Mouse (Mus musculus) hindbrain, embryonic 14.5 days (tissue): ENCODE data around the gene Pygm. TPM values are rescaled to one million over a fixed set of nuclear protein-coding genes. Genes with fewer than 3 reads are reported as not detected.

Source experiments
- ATAC-seq: fragments of 200-750 bp; cut with Nextera tagmentation; 2 replicates; pipeline ENCODE4 v1.8.0; 2017; ENCODE audit warnings: moderate number of reproducible peaks, mild to moderate bottlenecking, moderate TSS enrichment, moderate library complexity; ENCODE audit not compliant: low FRiP score
- DNase-seq: peaks from one replicate; pipeline ENCODE4 v3.0.0-alpha.2; 2015; ENCODE audit warnings: low spot score
- H3K27ac ChIP-seq: fragments of 300-500 bp; sonication (generic); 2 replicates; pipeline ENCODE4 v1.5.1; 2014; ENCODE audit warnings: mild to moderate bottlenecking, moderate library complexity
- H3K27me3 ChIP-seq: fragments of 300-500 bp; sonication (generic); 2 replicates; pipeline ENCODE4 v1.6.1; 2014; ENCODE audit warnings: mild to moderate bottlenecking, low read length, mixed read lengths; ENCODE audit not compliant: control insufficient read depth, insufficient read depth
- H3K36me3 ChIP-seq: fragments of 300-500 bp; sonication (generic); replicated peaks from 2 replicates; pipeline ENCODE4 v1.6.1; 2014; ENCODE audit not compliant: control insufficient read depth, insufficient read depth
- H3K4me1 ChIP-seq: fragments of 300-500 bp; sonication (generic); replicated peaks from 2 replicates; pipeline ENCODE4 v1.6.1; 2014; ENCODE audit warnings: antibody characterized with exemption, low read length, mixed read lengths; ENCODE audit not compliant: control insufficient read depth, insufficient read depth
- H3K4me2 ChIP-seq: fragments of 300-500 bp; sonication (generic); replicated peaks from 2 replicates; pipeline ENCODE4 v1.6.1; 2014; ENCODE audit warnings: mild to moderate bottlenecking, moderate library complexity
- H3K4me3 ChIP-seq: fragments of 300-500 bp; sonication (generic); replicated peaks from 2 replicates; pipeline ENCODE4 v1.5.1; 2014; ENCODE audit warnings: mild to moderate bottlenecking, low read length
- H3K9ac ChIP-seq: fragments of 300-500 bp; sonication (generic); 2 replicates; pipeline ENCODE4 v1.6.1; 2014
- H3K9me3 ChIP-seq: fragments of 300-500 bp; sonication (generic); 2 replicates; pipeline ENCODE4 v1.6.1; 2016; ENCODE audit warnings: low read length; ENCODE audit not compliant: control insufficient read depth
- WGBS: fragments of 180-500 bp; shearing (Covaris S2); extraction: QIAGEN DNeasy Blood & Tissue Kit; methylation state at CpG from one replicate; pipeline ENCODE4 v1.1.7; 2014; 5-methylcytosine and 5-hydroxymethylcytosine counted together
- polyA plus RNA-seq: library from polyadenylated mRNA; unstranded; fragments of >200 nt; fragmentation: Nextera tagmentation; extraction: Ambion mirVana; gene quantifications from 2 replicates; pipeline ENCODE4 v1.2.1, GENCODE M21; 2014

Gene Pygm
- polyA plus RNA-seq, 1 experiment from 2014 or later, result 6.8 TPM

DNA sequence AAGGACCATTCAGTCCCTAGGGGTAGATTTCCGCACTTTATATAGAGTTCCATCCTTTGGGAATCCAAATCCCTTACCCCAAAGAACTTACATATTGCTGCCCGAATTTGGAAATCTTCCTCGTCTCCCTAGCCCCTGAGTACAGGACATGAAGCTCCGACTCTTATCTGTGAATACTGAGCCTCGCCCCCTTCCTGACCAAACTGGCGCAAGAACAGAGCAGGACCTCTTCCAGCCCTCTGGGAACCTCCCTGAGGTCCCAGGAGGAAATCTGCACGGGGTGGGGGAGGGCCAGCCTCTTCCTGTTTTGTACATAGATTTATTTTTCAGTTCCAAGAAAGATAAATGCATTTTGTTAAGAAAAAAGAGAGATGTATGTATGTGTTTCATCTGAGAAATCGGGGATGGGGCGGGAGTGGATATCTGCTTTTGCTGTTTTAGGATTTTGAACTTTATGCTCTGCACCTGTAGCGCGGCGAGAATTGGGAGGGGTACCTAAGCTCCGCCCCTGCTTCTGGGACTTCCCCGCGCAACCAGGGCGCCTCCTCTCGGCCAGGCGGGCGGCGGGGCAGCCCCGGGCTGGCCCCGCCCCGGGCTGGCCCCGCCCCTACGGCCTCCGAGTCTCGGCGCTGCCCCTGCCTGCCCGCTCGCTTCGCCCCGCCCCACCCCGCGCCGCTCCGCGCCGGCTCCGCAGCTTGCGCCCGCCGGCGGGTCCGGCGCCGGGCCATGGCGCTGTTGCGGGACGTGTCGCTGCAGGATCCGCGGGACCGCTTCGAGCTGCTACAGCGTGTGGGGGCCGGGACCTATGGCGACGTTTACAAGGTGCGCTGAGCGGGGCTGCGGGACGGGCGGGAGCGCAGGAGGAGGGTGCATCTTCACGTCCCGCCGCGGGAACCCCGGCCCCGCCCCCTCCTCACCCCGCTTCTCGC is 43.4 kb upstream of the Pygm start, which contains the start of gene Map4k2:
TSS of gene Map4k2 (plus strand) at position 612 of the 929 bp plus-strand sequence.
- WGBS, result 19% methylated on average over 26 of the region's 72 CpGs
- DNase-seq (peak; percentile 69), ATAC-seq (peak; percentile 69)
- peak within 1 kb of the TSS; percentile 62 for H3K9ac ChIP-seq
- H3K36me3 ChIP-seq, result peaks cover 72% of the 10 kb centered on the region
- peak within 1 kb of the TSS; percentile 55 for H3K4me3 ChIP-seq
- H3K27me3 ChIP-seq, result no peaks in the 10 kb centered on the region
- no peaks in the 10 kb centered on the region for H3K9me3 ChIP-seq
- H3K27ac ChIP-seq, result no peak within 1 kb of the TSS
- H3K4me2 ChIP-seq, result peak within 1 kb of the TSS; percentile 83
- H3K4me1 ChIP-seq, result peaks cover 23% of the 10 kb centered on the region

DNA sequence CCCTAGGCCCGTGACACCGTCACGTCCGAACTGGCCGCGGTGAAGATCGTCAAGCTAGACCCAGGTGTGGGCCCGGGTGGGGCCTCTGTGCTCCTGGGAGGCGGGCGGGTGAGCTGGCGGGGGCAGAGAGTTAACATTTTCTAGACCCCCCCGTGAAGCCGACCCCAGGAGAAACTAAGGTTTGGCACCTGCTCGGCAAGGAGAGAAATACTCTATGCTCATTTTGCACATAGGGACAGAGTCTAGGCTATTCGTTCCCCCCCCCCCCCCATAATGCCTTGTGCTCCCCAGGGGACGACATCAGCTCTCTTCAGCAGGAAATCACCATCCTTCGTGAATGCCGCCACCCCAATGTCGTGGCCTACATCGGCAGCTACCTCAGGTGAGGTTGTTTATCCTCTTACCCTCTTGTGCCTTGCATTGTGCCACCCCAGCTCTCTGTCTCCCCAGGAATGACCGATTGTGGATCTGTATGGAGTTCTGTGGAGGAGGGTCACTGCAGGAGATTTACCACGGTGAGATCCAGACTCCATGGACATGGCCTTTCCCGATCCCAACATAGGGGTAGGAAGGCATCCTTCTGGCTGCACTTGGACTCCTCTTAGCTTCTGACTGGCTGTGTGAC is 42.6 kb upstream of the Pygm start:
- Histone ChIP-seq H3K36me3 (peaks cover 80% of the 10 kb centered on the region), H3K9me3 (no peaks in the 10 kb centered on the region), H3K27me3 (no peaks in the 10 kb centered on the region), H3K4me3 (peak overlapping the region; percentile 55), H3K4me1 (peaks cover 15% of the 10 kb centered on the region), H3K4me2 (peak overlapping the region; percentile 83), H3K27ac (no peak overlapping the region), H3K9ac (peak overlapping the region; percentile 62)
- WGBS, result 12% methylated on average over 23 of the region's 23 CpGs
- no peak for DNase-seq
- ATAC-seq, result no peak

DNA sequence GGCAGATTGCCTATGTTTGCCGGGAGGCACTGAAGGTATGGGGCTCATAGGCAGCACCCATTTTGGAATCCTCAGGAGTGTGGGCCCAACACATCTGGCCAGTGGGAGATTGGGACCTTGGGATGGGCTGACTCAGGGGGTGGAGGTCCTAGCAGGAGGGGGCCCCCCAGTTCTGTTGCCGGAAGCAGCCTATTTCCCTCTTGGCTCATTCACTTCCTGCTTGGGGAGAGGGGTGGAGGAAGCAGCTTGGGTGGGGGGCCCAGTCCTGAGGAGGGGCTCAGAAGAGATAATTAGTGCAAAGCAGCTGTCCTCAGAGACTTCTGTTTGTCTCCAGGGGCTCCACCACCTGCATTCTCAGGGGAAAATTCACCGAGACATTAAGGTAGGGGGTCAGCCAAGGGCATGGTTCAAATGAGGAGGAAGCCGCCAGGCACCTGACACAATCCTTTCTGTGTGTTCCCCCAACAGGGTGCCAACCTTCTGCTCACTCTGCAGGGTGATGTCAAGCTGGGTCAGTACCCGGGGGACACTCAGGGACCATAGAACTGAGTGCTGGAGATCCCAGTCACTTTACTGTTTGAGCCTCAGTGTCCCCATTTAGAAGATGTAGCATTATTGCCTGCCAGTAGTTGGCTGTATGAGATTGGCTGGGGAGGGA is 41.8 kb upstream of the Pygm start:
- DNase-seq (no peak), ATAC-seq (no peak)
- H3K27ac ChIP-seq, result no peak overlapping the region
- H3K36me3 ChIP-seq, result peaks cover 80% of the 10 kb centered on the region
- no peaks in the 10 kb centered on the region for H3K9me3 ChIP-seq
- H3K4me3 ChIP-seq, result no peak overlapping the region
- 80% methylated on average over 5 of the region's 5 CpGs for WGBS
- H3K27me3 ChIP-seq, result no peaks in the 10 kb centered on the region
- peaks cover 10% of the 10 kb centered on the region; the same call in 1 of the 2 replicates for H3K4me1 ChIP-seq
- H3K9ac ChIP-seq, result no peak overlapping the region
- 0 out of 2 replicates have a peak overlapping the region, but pooled peaks have one; percentile 83 for H3K4me2 ChIP-seq

DNA sequence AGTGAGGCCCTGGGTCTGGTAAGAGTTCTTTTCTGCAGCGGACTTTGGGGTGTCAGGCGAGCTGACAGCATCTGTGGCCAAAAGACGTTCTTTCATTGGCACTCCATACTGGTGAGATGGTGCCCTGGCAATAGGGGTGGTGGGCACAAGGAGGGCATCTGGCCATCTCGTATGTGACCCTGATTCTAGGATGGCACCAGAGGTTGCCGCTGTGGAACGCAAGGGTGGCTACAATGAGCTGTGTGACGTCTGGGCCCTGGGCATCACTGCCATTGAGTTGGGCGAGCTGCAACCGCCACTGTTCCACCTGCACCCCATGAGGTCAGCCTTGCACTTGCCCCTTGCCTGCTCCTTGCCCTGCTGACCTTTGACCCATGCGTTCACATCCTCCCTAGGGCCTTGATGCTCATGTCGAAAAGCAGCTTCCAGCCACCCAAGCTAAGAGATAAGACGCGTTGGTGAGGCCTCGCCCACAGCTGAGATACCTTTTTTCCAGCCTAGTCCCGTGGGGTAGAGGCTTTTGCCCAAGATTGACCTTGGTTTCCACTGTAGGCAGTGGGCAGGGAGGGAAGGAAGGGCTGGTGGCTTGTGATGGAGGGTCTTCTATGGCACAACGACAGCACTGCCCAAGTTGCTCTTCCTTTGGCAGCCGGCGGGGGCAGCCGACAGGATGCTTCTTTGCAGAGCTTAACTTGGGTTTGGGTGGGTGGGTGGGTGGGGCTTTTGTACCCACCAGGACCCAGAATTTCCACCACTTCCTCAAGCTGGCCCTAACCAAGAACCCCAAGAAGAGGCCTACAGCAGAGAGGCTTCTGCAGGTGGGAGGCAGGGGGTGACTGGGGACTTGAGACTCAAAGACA is 40.9 kb upstream of the Pygm start:
- Histone ChIP-seq H3K27ac (no peak overlapping the region), H3K4me1 (peaks cover 10% of the 10 kb centered on the region; the same call in 1 of the 2 replicates), H3K36me3 (peaks cover 79% of the 10 kb centered on the region), H3K9me3 (no peaks in the 10 kb centered on the region), H3K4me3 (no peak overlapping the region), H3K4me2 (no peak overlapping the region), H3K9ac (no peak overlapping the region), H3K27me3 (no peaks in the 10 kb centered on the region)
- WGBS, result 88% methylated on average over 19 of the region's 19 CpGs
- no peak for ATAC-seq
- DNase-seq, result no peak

DNA sequence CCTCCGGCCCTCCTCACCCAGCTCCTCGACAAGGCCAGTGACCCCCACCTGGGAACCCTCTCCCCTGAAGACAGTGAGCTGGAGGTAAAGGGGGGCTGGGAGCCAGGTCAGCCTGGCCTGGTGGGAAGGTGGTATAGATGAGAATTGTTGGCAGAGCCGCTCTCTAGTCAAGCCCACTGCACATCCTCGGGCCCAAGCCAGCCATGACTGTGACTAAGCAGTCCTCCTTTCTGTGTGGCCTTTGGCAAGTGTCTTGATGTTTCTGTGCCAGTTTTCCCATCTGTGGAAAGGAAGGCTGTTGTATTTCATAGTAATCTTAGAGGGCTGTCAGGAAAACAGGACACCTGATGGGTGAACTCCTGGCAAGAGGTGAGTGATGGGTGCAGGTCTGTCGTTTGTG is 40.2 kb upstream of the Pygm start:
- Histone ChIP-seq H3K27ac (no peak overlapping the region), H3K27me3 (no peaks in the 10 kb centered on the region), H3K9ac (no peak overlapping the region), H3K9me3 (no peaks in the 10 kb centered on the region), H3K4me2 (no peak overlapping the region), H3K4me3 (no peak overlapping the region), H3K4me1 (peaks cover 10% of the 10 kb centered on the region; the same call in 1 of the 2 replicates), H3K36me3 (peaks cover 74% of the 10 kb centered on the region)
- ATAC-seq, result no peak
- WGBS, result 85% methylated on average over 5 of the region's 5 CpGs
- no peak for DNase-seq

DNA sequence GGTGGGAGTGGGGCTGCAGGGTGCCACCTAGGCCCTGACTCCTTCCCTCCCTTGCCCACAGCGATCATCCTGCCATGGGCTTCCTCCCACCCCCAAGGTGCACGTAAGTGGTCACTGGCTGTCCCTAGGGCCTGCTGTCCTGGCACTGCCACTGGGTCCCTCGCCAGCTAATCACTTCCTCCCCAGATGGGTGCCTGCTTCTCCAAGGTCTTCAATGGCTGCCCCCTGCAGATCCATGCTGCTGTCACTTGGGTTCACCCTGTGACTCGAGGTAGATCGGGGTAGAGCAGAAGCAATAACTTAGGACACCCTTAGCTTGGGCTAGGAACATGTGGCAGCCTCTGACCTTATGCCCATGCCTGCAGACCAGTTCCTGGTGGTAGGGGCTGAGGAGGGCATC is 38.2 kb upstream of the Pygm start:
- Histone ChIP-seq H3K27me3 (no peaks in the 10 kb centered on the region), H3K27ac (no peak overlapping the region), H3K4me3 (no peak overlapping the region), H3K4me2 (no peak overlapping the region), H3K4me1 (peaks cover 5% of the 10 kb centered on the region; the same call in 1 of the 2 replicates), H3K36me3 (peaks cover 74% of the 10 kb centered on the region), H3K9ac (no peak overlapping the region), H3K9me3 (no peaks in the 10 kb centered on the region)
- DNase-seq (no peak), ATAC-seq (no peak)
- WGBS, result 91% methylated on average over 5 of the region's 5 CpGs

DNA sequence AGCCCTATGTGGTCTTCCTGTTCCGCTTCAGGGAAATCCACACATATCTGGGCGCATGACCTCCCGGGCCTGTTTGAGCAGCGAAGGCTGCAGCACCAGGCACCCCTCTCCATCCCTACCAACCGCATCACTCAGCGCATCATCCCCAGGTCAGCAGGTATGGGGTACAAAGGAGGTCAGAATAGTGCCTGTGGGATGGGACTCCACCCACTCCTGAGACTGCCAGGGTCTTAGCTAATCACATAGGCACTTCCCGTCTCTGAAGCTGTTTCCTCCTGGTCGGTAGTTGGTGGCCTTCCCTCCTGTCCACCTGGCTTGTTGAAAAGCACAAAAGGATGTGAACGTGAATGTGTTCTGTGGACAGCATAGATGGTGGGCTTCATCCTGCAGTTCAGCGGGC is 37.5 kb upstream of the Pygm start:
- H3K36me3 ChIP-seq, result peaks cover 80% of the 10 kb centered on the region
- WGBS, result 90% methylated on average over 10 of the region's 10 CpGs

DNA sequence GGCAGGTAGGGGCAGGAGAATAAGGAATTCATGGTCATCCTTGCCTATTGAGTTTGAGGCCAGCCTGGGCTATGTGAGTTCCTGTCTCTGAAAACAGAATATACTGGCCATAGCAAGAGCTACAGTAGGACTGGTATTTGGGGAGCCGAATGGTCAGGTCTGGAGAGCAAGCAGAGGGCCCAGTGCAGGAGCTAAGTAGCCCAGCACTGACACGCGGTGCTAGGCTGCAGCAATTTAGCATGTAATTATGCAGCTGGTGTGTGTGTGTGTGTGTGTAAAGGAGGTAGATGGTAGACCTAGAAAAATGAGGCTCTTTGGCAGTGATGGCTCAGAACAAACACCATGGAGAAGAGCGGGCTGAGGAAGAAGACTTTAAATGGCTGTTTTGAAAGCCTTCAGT is 36.6 kb upstream of the Pygm start:
- ATAC-seq, result no peak
- 94% methylated on average over 4 of the region's 4 CpGs for WGBS
- DNase-seq, result no peak
- Histone ChIP-seq H3K9ac (no peak overlapping the region), H3K4me2 (no peak overlapping the region), H3K9me3 (no peaks in the 10 kb centered on the region), H3K36me3 (peaks cover 76% of the 10 kb centered on the region), H3K27ac (no peak overlapping the region), H3K27me3 (no peaks in the 10 kb centered on the region), H3K4me1 (no peaks in the 10 kb centered on the region; the same call in 1 of the 2 replicates), H3K4me3 (no peak overlapping the region)

More for the DNA sequence above, 37.5 kb upstream of the Pygm start:
- H3K4me3 ChIP-seq, result no peak overlapping the region
- DNase-seq (no peak), ATAC-seq (no peak)
- H3K27me3 ChIP-seq, result no peaks in the 10 kb centered on the region
- H3K9me3 ChIP-seq, result no peaks in the 10 kb centered on the region
- H3K9ac ChIP-seq, result no peak overlapping the region
- H3K4me2 ChIP-seq, result no peak overlapping the region
- no peaks in the 10 kb centered on the region; the same call in 1 of the 2 replicates for H3K4me1 ChIP-seq
- H3K27ac ChIP-seq, result no peak overlapping the region
